Mouse (Mus musculus) stomach, embryonic 15.5 days (tissue): ENCODE results near the gene Rpl7a. TPM values are rescaled to one million over a fixed set of nuclear protein-coding genes. Genes with fewer than 3 reads are reported as not detected.
"Not testable (repeated sequence)": the region's sequence is repeated elsewhere in the genome, so short reads cannot be mapped to it uniquely, and the experiment has no call there.

Experiments
- ATAC-seq: fragments of 200-750 bp; cut with Nextera tagmentation; 2 replicates; pipeline ENCODE4 v1.8.0; 2017; ENCODE audit warnings: low read depth, moderate number of reproducible peaks, moderate TSS enrichment; ENCODE audit not compliant: insufficient read depth, low FRiP score
- H3K27ac ChIP-seq: fragments of 300-500 bp; sonication (generic); 2 replicates; pipeline ENCODE4 v1.5.1; 2015; ENCODE audit warnings: mild to moderate bottlenecking, inconsistent platforms
- H3K27me3 ChIP-seq: fragments of 300-500 bp; sonication (generic); replicated peaks from 2 replicates; pipeline ENCODE4 v1.6.1; 2015; ENCODE audit warnings: inconsistent platforms
- H3K36me3 ChIP-seq: fragments of 300-500 bp; sonication (generic); 2 replicates; pipeline ENCODE4 v1.6.1; 2015; ENCODE audit warnings: inconsistent platforms
- H3K4me1 ChIP-seq: fragments of 300-500 bp; sonication (generic); 2 replicates; pipeline ENCODE4 v1.6.1; 2015; ENCODE audit warnings: inconsistent platforms
- H3K4me2 ChIP-seq: fragments of 300-500 bp; sonication (generic); 2 replicates; pipeline ENCODE4 v1.6.1; 2015; ENCODE audit warnings: mild to moderate bottlenecking, inconsistent platforms
- H3K4me3 ChIP-seq: fragments of 300-500 bp; sonication (generic); replicated peaks from 2 replicates; pipeline ENCODE4 v1.5.1; 2015; ENCODE audit warnings: inconsistent platforms
- H3K9ac ChIP-seq: fragments of 300-500 bp; sonication (generic); 2 replicates; pipeline ENCODE4 v1.6.1; 2015; ENCODE audit warnings: inconsistent platforms
- H3K9me3 ChIP-seq: fragments of 300-500 bp; sonication (generic); 2 replicates; pipeline ENCODE4 v1.6.1; 2016; ENCODE audit warnings: inconsistent platforms
- WGBS: fragments of 180-500 bp; shearing (Covaris S2); methylation state at CpG from one replicate; pipeline ENCODE4 v1.1.7; 2015; 5-methylcytosine and 5-hydroxymethylcytosine counted together
- polyA plus RNA-seq: library from polyadenylated mRNA; unstranded; fragments of >200 nt; fragmentation: Nextera tagmentation; extraction: Ambion mirVana; gene quantifications from 2 replicates; pipeline ENCODE4 v1.2.1, GENCODE M21; 2015

The Rpl7a gene
- polyA plus RNA-seq, result 494 and 609 TPM in 2 replicates

DNA sequence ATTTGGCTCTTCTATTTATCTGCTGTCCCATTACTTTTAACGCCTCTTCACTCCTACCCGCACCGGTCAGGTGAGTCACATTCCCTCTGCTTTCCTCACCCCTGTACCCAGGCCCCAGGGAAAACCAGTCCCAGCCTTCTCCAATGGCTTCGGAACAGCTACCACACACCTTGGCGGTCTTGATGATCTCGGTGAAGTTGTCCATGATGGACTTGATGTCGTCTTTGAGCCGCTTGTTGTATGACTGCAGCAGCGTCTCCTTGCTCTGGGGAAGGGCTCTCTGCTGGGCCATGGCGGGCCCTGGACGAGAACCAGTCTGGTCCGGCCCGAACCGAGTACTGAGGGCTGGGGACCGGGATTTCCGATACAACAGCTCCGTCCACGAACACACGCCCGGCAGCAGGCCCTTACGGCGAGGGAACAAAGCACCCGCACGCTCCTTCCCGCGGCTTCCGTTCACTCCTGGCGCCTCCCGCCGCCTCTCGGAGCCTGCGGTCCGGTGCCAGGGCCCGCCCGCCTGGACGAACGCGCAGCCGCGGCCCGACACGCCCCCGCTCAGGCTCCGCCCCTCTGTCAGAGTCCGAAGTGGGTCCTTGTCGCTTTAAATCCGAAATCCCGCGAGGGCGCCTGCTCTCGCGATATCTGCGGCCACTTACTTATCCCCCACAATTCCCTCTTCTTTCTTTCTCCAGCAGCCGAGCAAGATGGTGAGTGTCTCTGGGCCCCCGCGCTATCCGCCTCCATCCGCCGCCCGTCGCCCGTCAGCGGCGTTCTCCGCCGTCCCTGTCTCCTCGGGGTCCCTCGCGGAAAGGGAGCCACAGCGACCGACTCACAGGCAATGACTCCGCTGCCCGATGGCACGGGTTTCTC lies at the start of gene Rpl7a, which contains the start of gene Med22:
Gene Rpl7a, plus strand, starts transcription at position 641 of the 870 bp plus-strand sequence.
Gene Med22, minus strand, starts transcription at position 554 of the 870 bp plus-strand sequence.
- Histone ChIP-seq H3K36me3 (peaks cover 45% of the 10 kb centered on the region), H3K27ac (peak within 1 kb of the TSS; percentile 89), H3K4me1 (peaks cover 24% of the 10 kb centered on the region), H3K9me3 (no peaks in the 10 kb centered on the region), H3K27me3 (no peaks in the 10 kb centered on the region), H3K4me2 (peak within 1 kb of the TSS; percentile 89), H3K4me3 (peak within 1 kb of the TSS; percentile 65), H3K9ac (peak within 1 kb of the TSS; percentile 93)
- peak; percentile 92 for ATAC-seq
- WGBS, result under 1% methylated on average over 74 of the region's 74 CpGs

DNA sequence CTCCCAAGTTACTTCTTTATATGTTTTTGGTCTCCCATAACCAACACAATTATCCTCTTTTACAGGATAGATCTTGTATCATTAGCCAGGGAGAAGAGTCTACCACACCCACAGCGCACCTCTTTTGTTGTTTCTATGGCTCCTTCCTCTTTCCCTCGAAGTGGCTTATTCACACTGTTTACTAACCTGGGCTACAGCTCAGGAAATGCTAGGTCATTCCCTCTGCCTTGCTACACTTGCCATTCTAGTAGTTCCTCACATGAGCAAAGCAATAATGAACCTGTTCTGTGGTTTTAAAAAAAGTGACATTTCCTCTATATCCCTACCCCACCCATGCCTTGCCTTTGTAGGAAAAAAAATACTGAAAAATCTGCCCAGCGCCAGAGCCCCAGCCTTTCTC lies 47.7 kb upstream of the Rpl7a start:
- WGBS, result 70% methylated on average over 3 of the region's 3 CpGs
- Histone ChIP-seq H3K9me3 (no peaks in the 10 kb centered on the region), H3K9ac (no peak overlapping the region), H3K4me2 (no peak overlapping the region), H3K27ac (no peak overlapping the region), H3K36me3 (no peaks in the 10 kb centered on the region), H3K4me1 (no peaks in the 10 kb centered on the region), H3K27me3 (no peaks in the 10 kb centered on the region), H3K4me3 (no peak overlapping the region)
- no peak for ATAC-seq

- Histone ChIP-seq H3K4me1 (no peaks in the 10 kb centered on the region), H3K4me3 (no peak within 1 kb of the TSS), H3K27me3 (no peaks in the 10 kb centered on the region), H3K36me3 (no peaks in the 10 kb centered on the region), H3K4me2 (no peak within 1 kb of the TSS), H3K9ac (no peak within 1 kb of the TSS), H3K27ac (no peak within 1 kb of the TSS), H3K9me3 (no peaks in the 10 kb centered on the region)
- no peak for ATAC-seq
- 52% methylated on average over 3 of the region's 3 CpGs for WGBS
Observed at GRCm38 (mm10) chr2:26864879-26865278, 45.7 kb upstream of the Rpl7a start, which contains the start of gene Abo. Gene Abo (minus strand): TSS chr2:26864979.

GRCm38 (mm10) chr2:26870666-26871065 lies 39.9 kb upstream of the Rpl7a start:
- H3K27ac ChIP-seq, result no peak overlapping the region
- H3K27me3 ChIP-seq, result no peaks in the 10 kb centered on the region
- H3K36me3 ChIP-seq, result no peaks in the 10 kb centered on the region
- no peak overlapping the region for H3K9ac ChIP-seq
- H3K9me3 ChIP-seq, result no peaks in the 10 kb centered on the region
- no peaks in the 10 kb centered on the region for H3K4me1 ChIP-seq
- ATAC-seq, result no peak
- no peak overlapping the region for H3K4me2 ChIP-seq
- no peak overlapping the region for H3K4me3 ChIP-seq
- WGBS, result 61% methylated on average over 6 of the region's 6 CpGs

- no peak overlapping the region for H3K9ac ChIP-seq
- no peak overlapping the region for H3K4me3 ChIP-seq
- no peaks in the 10 kb centered on the region for H3K27me3 ChIP-seq
- H3K36me3 ChIP-seq, result no peaks in the 10 kb centered on the region
- H3K9me3 ChIP-seq, result no peaks in the 10 kb centered on the region
- no peaks in the 10 kb centered on the region for H3K4me1 ChIP-seq
- H3K27ac ChIP-seq, result no peak overlapping the region
- no peak overlapping the region for H3K4me2 ChIP-seq
- no peak for ATAC-seq
Observed at GRCm38 (mm10) chr2:26878571-26878970, 32.0 kb upstream of the Rpl7a start.

DNA sequence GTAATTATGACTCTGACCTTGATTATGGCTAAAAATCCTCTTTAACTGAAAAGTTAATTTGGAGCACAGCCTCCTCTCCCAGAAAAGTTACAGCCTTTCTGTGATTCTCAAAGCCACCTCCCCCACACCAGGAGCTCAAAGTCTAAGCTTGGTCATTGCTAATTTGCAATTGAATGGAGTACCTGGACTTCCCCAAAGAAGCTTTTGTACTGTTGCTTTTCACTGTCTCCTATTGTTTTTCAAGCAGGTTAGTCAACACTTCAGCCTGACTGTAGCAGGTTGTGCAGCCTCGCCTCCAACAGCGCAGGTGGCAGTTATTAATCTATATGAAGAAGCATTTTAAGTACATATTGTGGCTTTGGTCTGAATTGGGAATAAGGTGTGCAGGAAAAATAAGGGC lies 25.0 kb upstream of the Rpl7a start:
- 86% methylated on average over 2 of the region's 2 CpGs for WGBS
- not testable (repeated sequence) for H3K9ac ChIP-seq, ATAC-seq, H3K4me2 ChIP-seq, H3K4me1 ChIP-seq, H3K36me3 ChIP-seq, H3K27ac ChIP-seq, H3K27me3 ChIP-seq, H3K4me3 ChIP-seq, H3K9me3 ChIP-seq

- WGBS, result 80% methylated on average over 4 of the region's 4 CpGs
- H3K27me3 ChIP-seq, H3K9me3 ChIP-seq, H3K9ac ChIP-seq, H3K4me2 ChIP-seq, H3K4me3 ChIP-seq, H3K4me1 ChIP-seq, ATAC-seq, H3K27ac ChIP-seq: not testable (repeated sequence)
- H3K36me3 ChIP-seq, result peaks cover 15% of the 10 kb centered on the region
Observed at GRCm38 (mm10) chr2:26886170-26886569, 24.4 kb upstream of the Rpl7a start.

- H3K27ac ChIP-seq, result no peak overlapping the region
Observed at GRCm38 (mm10) chr2:26895898-26896297, 14.7 kb upstream of the Rpl7a start.

DNA sequence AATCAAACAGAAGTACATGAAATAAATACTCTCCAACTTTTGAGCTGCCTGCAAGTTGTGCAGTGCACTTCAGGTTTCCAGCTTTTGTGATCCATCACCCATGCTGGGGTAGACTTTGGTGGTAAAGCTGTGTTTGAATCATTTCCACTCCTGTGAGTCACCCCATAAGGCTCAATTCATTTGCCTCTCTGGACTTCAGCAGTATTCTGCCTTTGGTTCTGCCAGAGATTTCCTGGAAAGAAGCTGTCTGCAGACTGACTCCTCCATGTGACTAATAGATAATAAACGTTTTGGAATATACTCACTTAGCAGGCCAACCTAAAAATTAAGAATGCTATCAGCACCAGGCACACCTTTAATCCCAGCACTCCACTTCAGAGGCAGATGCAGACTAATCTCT lies 9.8 kb upstream of the Rpl7a start:
- no peak for ATAC-seq
- Histone ChIP-seq H3K27me3 (no peaks in the 10 kb centered on the region), H3K4me3 (no peak overlapping the region), H3K36me3 (peaks cover 28% of the 10 kb centered on the region), H3K27ac (no peak overlapping the region), H3K4me1 (peaks cover 15% of the 10 kb centered on the region), H3K4me2 (no peak overlapping the region), H3K9ac (no peak overlapping the region), H3K9me3 (no peaks in the 10 kb centered on the region)
- WGBS, result 50% methylated on average over 1 of the region's 1 CpGs

More at GRCm38 (mm10) chr2:26895898-26896297, 14.7 kb upstream of the Rpl7a start:
- Histone ChIP-seq H3K4me3 (no peak overlapping the region), H3K4me2 (no peak overlapping the region), H3K36me3 (peaks cover 54% of the 10 kb centered on the region), H3K27me3 (no peaks in the 10 kb centered on the region), H3K9ac (no peak overlapping the region), H3K4me1 (no peaks in the 10 kb centered on the region), H3K9me3 (no peaks in the 10 kb centered on the region)
- ATAC-seq, result no peak
- 88% methylated on average over 4 of the region's 4 CpGs for WGBS

GRCm38 (mm10) chr2:26901834-26902400 lies 8.6 kb upstream of the Rpl7a start:
- ATAC-seq, result no peak
- peak overlapping the region; percentile 84; the same call in 1 of the 2 replicates for H3K27ac ChIP-seq
- H3K4me2 ChIP-seq, result peak overlapping the region; percentile 67
- H3K36me3 ChIP-seq, result peaks cover 31% of the 10 kb centered on the region
- 9% methylated on average over 7 of the region's 7 CpGs for WGBS
- no peaks in the 10 kb centered on the region for H3K27me3 ChIP-seq
- H3K4me1 ChIP-seq, result peaks cover 15% of the 10 kb centered on the region
- H3K9me3 ChIP-seq, result no peaks in the 10 kb centered on the region
- peak overlapping the region; percentile 86 for H3K4me3 ChIP-seq
- H3K9ac ChIP-seq, result peak overlapping the region; percentile 75; the same call in 1 of the 2 replicates

- Histone ChIP-seq H3K27me3 (no peaks in the 10 kb centered on the region), H3K9ac (peak within 1 kb of the TSS; percentile 75), H3K4me2 (peak within 1 kb of the TSS; percentile 67), H3K27ac (peak within 1 kb of the TSS; percentile 84), H3K4me1 (peaks cover 15% of the 10 kb centered on the region), H3K36me3 (peaks cover 36% of the 10 kb centered on the region), H3K9me3 (no peaks in the 10 kb centered on the region), H3K4me3 (peak within 1 kb of the TSS; percentile 86)
- peak; percentile 96 for ATAC-seq
- WGBS, result under 1% methylated on average over 41 of the region's 41 CpGs
Observed at GRCm38 (mm10) chr2:26902467-26903220, 7.9 kb upstream of the Rpl7a start, which contains the start of gene Surf6. Gene Surf6 (minus strand): TSS chr2:26902879.
